In genomic region chr13:20439488-20439887, GRCm38 (mm10) we compare ENCODE assay signal across 25 mouse cellular contexts.
"Had no signal": no experiment of that assay in that cellular context is flagged by ENCODE, and none has a peak within 500 bp of the region (broad histone marks: within the 10 kb centered on the region; RNA-seq: fewer than 3 reads in every experiment).

No protein-coding gene starts in this region.

- H3K27ac ChIP-seq: heart, adult 2 months; heart, embryonic 13.5 days; heart, embryonic 15.5 days; hindbrain, embryonic 13.5 days; hindbrain, embryonic 15.5 days; hindbrain, postnatal 0 days; kidney, embryonic 15.5 days; kidney, postnatal 0 days; layer of hippocampus, adult 2 months; limb, embryonic 13.5 days; limb, embryonic 15.5 days had no signal

- H3K36me3 ChIP-seq: heart, embryonic 13.5 days; heart, embryonic 15.5 days; hindbrain, embryonic 13.5 days; hindbrain, embryonic 15.5 days; kidney, embryonic 15.5 days; limb, embryonic 13.5 days; limb, embryonic 15.5 days had no signal

- H3K4me1 ChIP-seq: hindbrain, embryonic 13.5 days; hindbrain, embryonic 15.5 days; kidney, embryonic 15.5 days; limb, embryonic 13.5 days; limb, embryonic 15.5 days had no signal

- ATAC-seq: hindbrain, postnatal 0 days; intestine, embryonic 16.5 days had no signal

- H3K9me3 ChIP-seq: heart, embryonic 13.5 days; heart, embryonic 15.5 days; hindbrain, embryonic 13.5 days; hindbrain, embryonic 15.5 days; kidney, embryonic 15.5 days; limb, embryonic 13.5 days; limb, embryonic 15.5 days had no signal

- DNase-seq: gastrocnemius, postnatal 14 days; gastrocnemius, postnatal 36 days; heart, adult 11 months; heart, adult 2 months; heart, postnatal 14 days; heart, postnatal 36 days; kidney, adult 11 months; kidney, adult 2 months; kidney, adult 9 months; kidney, postnatal 14 days; kidney, postnatal 4 days; layer of hippocampus, postnatal 36 days; left cerebral cortex, postnatal 4 days had no signal

- H3K27me3 ChIP-seq: heart, embryonic 13.5 days; heart, embryonic 15.5 days; hindbrain, embryonic 13.5 days; hindbrain, embryonic 15.5 days; kidney, embryonic 15.5 days; limb, embryonic 13.5 days; limb, embryonic 15.5 days had no signal

- H3K4me3 ChIP-seq: heart, adult 2 months; heart, embryonic 13.5 days; heart, embryonic 15.5 days; hindbrain, embryonic 13.5 days; hindbrain, embryonic 15.5 days; kidney, embryonic 15.5 days; layer of hippocampus, adult 2 months; limb, embryonic 13.5 days; limb, embryonic 15.5 days had no signal

- H3K4me2 ChIP-seq: heart, embryonic 11.5 days; heart, embryonic 13.5 days; heart, embryonic 15.5 days; hindbrain, embryonic 13.5 days; hindbrain, embryonic 15.5 days; kidney, embryonic 15.5 days; limb, embryonic 13.5 days; limb, embryonic 15.5 days had no signal

- H3K9ac ChIP-seq: heart, embryonic 13.5 days; heart, embryonic 15.5 days; hindbrain, embryonic 13.5 days; hindbrain, embryonic 15.5 days; kidney, embryonic 15.5 days; limb, embryonic 13.5 days; limb, embryonic 15.5 days had no signal
